Mouse (Mus musculus) hindbrain, embryonic 11.5 days (tissue): ENCODE results near the gene Agpat3. TPM values are rescaled to one million over a fixed set of nuclear protein-coding genes. Genes with fewer than 3 reads are reported as not detected.

Experiments
- ATAC-seq: fragments of 200-750 bp; cut with Nextera tagmentation; 2 replicates; pipeline ENCODE4 v1.8.0; 2017; ENCODE audit warnings: mild to moderate bottlenecking, moderate TSS enrichment, moderate library complexity; ENCODE audit not compliant: low FRiP score
- DNase-seq: peaks from one replicate; pipeline ENCODE4 v3.0.0-alpha.2; 2015; ENCODE audit warnings: low spot score
- H3K27ac ChIP-seq: fragments of 300-500 bp; sonication (generic); 2 replicates; pipeline ENCODE4 v1.5.1; 2014; ENCODE audit warnings: mild to moderate bottlenecking, low read depth, low read length
- H3K27me3 ChIP-seq: fragments of 300-500 bp; sonication (generic); 2 replicates; pipeline ENCODE4 v1.6.1; 2014; ENCODE audit warnings: mild to moderate bottlenecking, low read length, moderate library complexity, mixed read lengths; ENCODE audit not compliant: control insufficient read depth, insufficient read depth
- H3K36me3 ChIP-seq: fragments of 300-500 bp; sonication (generic); 2 replicates; pipeline ENCODE4 v1.6.1; 2014; ENCODE audit warnings: mild to moderate bottlenecking, low read length, moderate library complexity, mixed read lengths; ENCODE audit not compliant: control insufficient read depth, insufficient read depth
- H3K4me1 ChIP-seq: fragments of 300-500 bp; sonication (generic); replicated peaks from 2 replicates; pipeline ENCODE4 v1.6.1; 2014; ENCODE audit warnings: low read length, mixed read lengths; ENCODE audit not compliant: control insufficient read depth, insufficient read depth
- H3K4me2 ChIP-seq: fragments of 300-500 bp; sonication (generic); replicated peaks from 2 replicates; pipeline ENCODE4 v1.6.1; 2014; ENCODE audit warnings: mild to moderate bottlenecking, low read depth, low read length
- H3K4me3 ChIP-seq: fragments of 300-500 bp; sonication (generic); 2 replicates; pipeline ENCODE4 v1.5.1; 2014; ENCODE audit warnings: low read depth, low read length
- H3K9ac ChIP-seq: fragments of 300-500 bp; sonication (generic); 2 replicates; pipeline ENCODE4 v1.6.1; 2014; ENCODE audit warnings: low read depth, low read length
- H3K9me3 ChIP-seq: fragments of 300-500 bp; sonication (generic); 2 replicates; pipeline ENCODE4 v1.6.1; 2016; ENCODE audit warnings: low read length; ENCODE audit not compliant: control insufficient read depth
- WGBS: fragments of 180-500 bp; shearing (Covaris S2); extraction: QIAGEN DNeasy Blood & Tissue Kit; methylation state at CpG from one replicate; pipeline ENCODE4 v1.1.7; 2014; 5-methylcytosine and 5-hydroxymethylcytosine counted together
- polyA plus RNA-seq: library from polyadenylated mRNA; unstranded; fragments of >200 nt; fragmentation: Nextera tagmentation; extraction: Ambion mirVana; gene quantifications from 2 replicates; pipeline ENCODE4 v1.2.1, GENCODE M21; 2014

Agpat3 gene
- 44.1 and 46.0 TPM in 2 replicates for polyA plus RNA-seq

GRCm38 (mm10) chr10:78351887-78352665 lies at the start of gene Agpat3:
Gene Agpat3 (minus strand): TSS chr10:78352489.
- ATAC-seq (peak; percentile 85), DNase-seq (peak; percentile 70)
- under 1% methylated on average over 63 of the region's 113 CpGs for WGBS
- Histone ChIP-seq H3K4me1 (peaks cover 8% of the 10 kb centered on the region), H3K36me3 (no peaks in the 10 kb centered on the region), H3K4me3 (peak within 1 kb of the TSS; percentile 92), H3K27me3 (no peaks in the 10 kb centered on the region), H3K9ac (peak within 1 kb of the TSS; percentile 97), H3K27ac (peak within 1 kb of the TSS; percentile 61; the same call in 1 of the 2 replicates), H3K4me2 (peak within 1 kb of the TSS; percentile 85), H3K9me3 (no peaks in the 10 kb centered on the region)

GRCm38 (mm10) chr10:78401127-78401526 lies 48.8 kb upstream of the Agpat3 start:
- no peak for DNase-seq
- no peak overlapping the region for H3K4me3 ChIP-seq
- no peaks in the 10 kb centered on the region for H3K27me3 ChIP-seq
- no peak overlapping the region for H3K9ac ChIP-seq
- no peak for ATAC-seq
- WGBS: 90% methylated on average over 2 of the region's 2 CpGs
- no peak overlapping the region for H3K4me2 ChIP-seq
- peaks cover 2% of the 10 kb centered on the region; the same call in 1 of the 2 replicates for H3K4me1 ChIP-seq
- H3K36me3 ChIP-seq: peaks cover 38% of the 10 kb centered on the region
- H3K27ac ChIP-seq: no peak overlapping the region
- no peaks in the 10 kb centered on the region for H3K9me3 ChIP-seq

- H3K36me3 ChIP-seq: peaks cover 31% of the 10 kb centered on the region
- H3K9ac ChIP-seq: no peak overlapping the region
- no peaks in the 10 kb centered on the region for H3K27me3 ChIP-seq
- 36% methylated on average over 17 of the region's 17 CpGs for whole genome bisulfite sequencing
- H3K4me3 ChIP-seq: no peak overlapping the region
- peak; percentile 34 for DNase-seq
- no peak overlapping the region for H3K4me2 ChIP-seq
- no peak overlapping the region for H3K27ac ChIP-seq
- H3K9me3 ChIP-seq: no peaks in the 10 kb centered on the region
- no peak for ATAC-seq
- peaks cover 2% of the 10 kb centered on the region; the same call in 1 of the 2 replicates for H3K4me1 ChIP-seq
Measured at GRCm38 (mm10) chr10:78399090-78399657, 46.9 kb upstream of the Agpat3 start.

DNA sequence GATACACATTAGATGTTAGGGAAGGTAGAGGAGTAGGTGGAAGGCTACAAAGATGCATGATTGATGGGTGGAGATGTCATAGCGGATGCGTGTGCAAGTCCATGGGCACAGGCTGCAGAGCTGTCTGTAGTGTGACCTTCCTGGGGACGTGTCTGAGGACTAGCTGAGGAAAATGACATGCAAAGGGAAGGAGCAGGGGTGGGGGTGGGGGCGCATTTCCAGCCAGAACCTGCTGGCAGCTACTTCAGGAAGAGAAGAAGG lies 44.3 kb upstream of the Agpat3 start:
- Histone ChIP-seq H3K27ac (no peak overlapping the region), H3K4me1 (peaks cover 2% of the 10 kb centered on the region; the same call in 1 of the 2 replicates), H3K27me3 (peaks cover 6% of the 10 kb centered on the region), H3K9ac (no peak overlapping the region), H3K36me3 (peaks cover 11% of the 10 kb centered on the region; the same call in 1 of the 2 replicates), H3K4me2 (peak overlapping the region; percentile 14; the same call in 1 of the 2 replicates), H3K9me3 (no peaks in the 10 kb centered on the region), H3K4me3 (no peak overlapping the region)
- 63% methylated on average over 4 of the region's 4 CpGs for WGBS
- ATAC-seq (peak; percentile 44), DNase-seq (no peak)

DNA sequence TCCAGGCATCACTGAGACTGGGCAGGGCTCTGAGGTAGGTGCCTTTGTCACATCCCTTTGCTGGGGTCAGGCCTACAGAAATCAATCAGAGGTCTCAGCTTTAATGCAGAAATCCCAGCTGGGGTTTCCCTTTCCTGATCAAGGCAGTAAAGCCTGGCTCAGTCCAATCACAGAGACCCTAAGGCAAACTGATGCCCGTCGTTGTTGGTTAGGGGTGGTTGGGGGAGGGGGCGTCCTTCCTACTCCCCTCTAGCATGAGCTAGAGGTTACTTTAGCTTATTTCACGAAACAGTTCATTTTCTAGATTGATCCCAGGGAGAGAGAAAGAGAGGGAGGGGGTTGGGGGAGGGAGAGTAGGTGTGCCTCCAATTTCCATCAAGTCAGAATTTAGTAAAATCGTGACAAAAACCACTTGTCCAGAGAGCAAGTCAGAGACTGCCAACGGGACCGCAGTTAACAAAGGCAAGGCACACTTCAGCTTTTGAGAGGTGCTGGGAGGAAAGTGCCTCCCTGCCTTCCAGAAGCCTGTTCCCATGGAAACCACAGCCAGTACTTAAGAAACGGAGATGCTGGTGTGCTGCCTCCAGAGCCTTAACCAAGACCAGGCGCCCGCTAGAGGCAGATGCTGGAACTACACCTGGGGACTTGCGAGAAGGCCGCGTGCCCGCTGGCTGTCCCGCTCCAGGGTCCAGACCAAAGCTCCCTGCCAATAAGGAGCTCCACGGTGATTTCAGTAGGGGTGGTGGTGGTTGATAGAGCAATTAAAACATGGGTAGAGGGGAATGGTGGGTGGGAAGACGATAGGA lies 43.7 kb upstream of the Agpat3 start:
- ATAC-seq: peak; percentile 80
- Histone ChIP-seq H3K4me3 (no peak overlapping the region), H3K4me2 (peak overlapping the region; percentile 19; the same call in 1 of the 2 replicates), H3K9me3 (no peaks in the 10 kb centered on the region), H3K4me1 (peaks cover 2% of the 10 kb centered on the region; the same call in 1 of the 2 replicates), H3K27me3 (peaks cover 11% of the 10 kb centered on the region), H3K36me3 (0 out of 2 replicates have a peak, but pooled peaks cover 7% of the 10 kb centered on the region), H3K27ac (peak overlapping the region; percentile 47; the same call in 1 of the 2 replicates), H3K9ac (no peak overlapping the region)
- WGBS: 5% methylated on average over 17 of the region's 17 CpGs
- peak; percentile 100 for DNase-seq

GRCm38 (mm10) chr10:78395377-78395776 lies 43.1 kb upstream of the Agpat3 start:
- Histone ChIP-seq H3K36me3 (0 out of 2 replicates have a peak, but pooled peaks cover 2% of the 10 kb centered on the region), H3K9ac (no peak overlapping the region), H3K27ac (peak overlapping the region; percentile 47; the same call in 1 of the 2 replicates), H3K27me3 (peaks cover 14% of the 10 kb centered on the region), H3K4me1 (peaks cover 2% of the 10 kb centered on the region; the same call in 1 of the 2 replicates), H3K4me2 (no peak overlapping the region), H3K4me3 (no peak overlapping the region), H3K9me3 (no peaks in the 10 kb centered on the region)
- DNase-seq: peak; percentile 9
- no peak for ATAC-seq
- 74% methylated on average over 3 of the region's 3 CpGs for WGBS

DNA sequence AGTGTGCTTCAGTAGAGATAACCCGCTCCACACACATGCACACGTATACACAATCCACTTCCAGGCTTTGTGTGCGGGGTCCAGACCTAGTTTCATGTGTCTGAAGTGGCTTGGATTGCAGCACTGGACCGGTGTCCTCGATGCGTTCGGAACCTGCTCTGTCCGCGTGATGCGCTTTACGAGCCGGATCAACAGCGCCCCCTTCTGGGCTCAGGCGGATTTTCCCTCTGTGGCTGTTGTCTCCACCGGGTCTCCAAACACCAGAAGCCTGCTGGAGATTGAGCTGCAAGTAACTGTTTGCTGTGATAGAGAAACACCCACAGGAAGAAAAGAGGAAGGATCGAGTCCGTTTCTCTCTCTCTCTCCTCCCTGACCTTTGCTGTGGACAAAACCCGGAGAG lies 39.8 kb upstream of the Agpat3 start:
- H3K4me3 ChIP-seq: no peak overlapping the region
- H3K27me3 ChIP-seq: peaks cover 17% of the 10 kb centered on the region
- ATAC-seq (no peak), DNase-seq (peak; percentile 85)
- no peaks in the 10 kb centered on the region for H3K9me3 ChIP-seq
- no peaks in the 10 kb centered on the region for H3K36me3 ChIP-seq
- peaks cover 2% of the 10 kb centered on the region; the same call in 1 of the 2 replicates for H3K4me1 ChIP-seq
- no peak overlapping the region for H3K27ac ChIP-seq
- no peak overlapping the region for H3K4me2 ChIP-seq
- no peak overlapping the region for H3K9ac ChIP-seq
- 4% methylated on average over 18 of the region's 18 CpGs for WGBS

- Histone ChIP-seq H3K27ac (no peak overlapping the region), H3K4me1 (no peaks in the 10 kb centered on the region), H3K4me2 (no peak overlapping the region), H3K4me3 (no peak overlapping the region), H3K9me3 (no peaks in the 10 kb centered on the region), H3K36me3 (no peaks in the 10 kb centered on the region), H3K9ac (no peak overlapping the region), H3K27me3 (peaks cover 17% of the 10 kb centered on the region)
- ATAC-seq: no peak
- WGBS: 14% methylated on average over 4 of the region's 4 CpGs
- DNase-seq: no peak
Measured at GRCm38 (mm10) chr10:78390982-78391470, 38.7 kb upstream of the Agpat3 start.
